Mouse (Mus musculus): ENCODE measurements around the gene Ccnk.

Ccnk gene

DNA sequence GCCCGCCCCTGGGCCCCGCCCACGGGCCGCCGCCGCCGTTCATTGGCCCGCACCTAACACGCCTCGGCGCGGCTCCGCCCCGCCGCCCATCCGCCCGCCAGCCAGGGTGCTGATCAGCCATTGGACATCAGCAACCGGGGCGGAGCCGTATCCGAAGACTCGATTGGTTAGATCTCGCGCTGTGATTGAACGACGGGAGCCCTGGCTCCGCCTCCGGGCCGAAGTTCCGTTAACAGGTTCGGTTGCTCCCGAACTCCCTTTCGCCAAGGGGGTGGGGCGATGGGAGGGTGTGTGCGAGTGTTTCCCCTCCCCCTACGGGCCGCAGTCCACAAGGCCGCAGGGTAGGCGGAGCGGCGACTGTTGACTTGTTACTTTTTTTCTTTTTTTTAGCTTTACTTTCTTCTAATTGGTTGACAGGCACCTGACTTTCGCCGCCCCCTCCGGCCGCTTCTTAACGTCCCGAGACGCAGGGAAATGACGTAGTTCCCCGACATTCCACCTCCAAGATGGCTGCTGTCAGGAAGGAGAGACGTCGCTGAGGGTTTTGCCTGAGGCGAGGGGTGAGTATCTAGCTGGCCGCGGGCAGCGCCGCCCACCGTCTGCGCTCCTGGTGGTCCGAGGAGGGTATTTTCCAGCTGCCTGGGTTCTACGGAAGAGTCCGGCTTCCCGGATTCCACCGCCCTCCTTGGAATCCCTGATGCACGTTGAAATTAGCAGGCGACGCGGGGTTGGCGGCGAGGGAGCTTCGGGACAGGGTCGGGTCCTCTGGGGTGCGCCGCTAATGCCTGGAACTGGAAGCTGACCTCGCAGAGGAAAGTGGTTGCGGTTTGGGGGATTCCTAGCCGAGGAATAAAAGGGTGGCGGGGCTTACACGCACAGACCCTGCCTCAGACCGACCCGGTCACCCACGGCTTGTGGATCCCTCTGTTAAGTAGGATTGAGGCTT lies at the start of gene Ccnk:
TSS of gene Ccnk (plus strand) at position 259 of the 946 bp plus-strand sequence.
- peak; percentile 99 for DNase-seq (ENCODE audit: low spot score)

DNA sequence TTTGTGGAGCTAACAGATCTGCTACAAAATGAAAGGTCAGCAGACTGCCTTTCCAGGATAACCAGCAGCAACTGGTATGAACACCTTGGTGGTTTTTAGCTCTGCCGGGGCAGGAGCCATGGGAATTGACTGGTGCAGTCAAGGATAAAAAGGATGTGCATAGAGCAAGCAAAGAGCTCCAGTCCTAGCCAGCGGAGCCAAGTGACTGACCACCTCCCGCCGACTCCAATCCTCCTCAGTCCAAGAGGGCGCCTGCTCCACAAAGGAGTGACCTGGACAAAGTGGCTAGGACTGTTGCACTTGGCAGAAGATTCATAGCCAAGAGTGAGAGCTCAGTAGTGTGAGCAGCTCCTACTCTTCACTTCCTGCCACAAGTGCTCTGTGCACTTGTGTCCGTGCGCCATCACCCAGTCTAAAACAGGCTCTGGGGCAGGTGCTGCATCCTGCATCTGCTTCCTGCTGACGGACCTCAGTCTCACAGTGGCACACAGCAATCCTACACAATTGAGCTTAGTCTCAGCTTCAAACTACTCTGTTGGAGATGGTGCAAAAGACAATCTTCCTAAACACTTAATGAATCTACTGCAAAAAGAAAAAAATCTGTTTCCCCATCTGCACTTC lies 46.8 kb upstream of the Ccnk start:
- no peak for DNase-seq (ENCODE audit: low spot score)

DNA sequence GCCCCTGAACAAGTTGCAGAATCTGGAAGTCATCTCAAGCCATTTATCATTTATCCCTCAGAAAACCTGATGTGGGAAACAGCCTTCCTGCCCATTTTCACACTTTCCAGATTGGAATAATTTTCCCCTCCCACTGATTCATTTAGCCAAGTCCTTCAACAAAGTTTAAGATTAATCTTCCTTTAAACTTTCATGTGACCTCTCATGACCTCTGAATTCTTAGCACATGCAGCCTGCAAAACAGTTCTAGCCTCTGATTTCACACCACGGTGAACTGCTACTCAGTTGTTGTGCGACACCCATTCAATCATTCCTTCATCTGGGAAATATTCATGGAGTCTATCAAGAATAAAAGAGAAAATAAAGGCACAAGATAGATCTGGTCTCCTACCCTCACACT lies 46.2 kb upstream of the Ccnk start:
- DNase-seq (ENCODE audit: low spot score), result no peak

DNA sequence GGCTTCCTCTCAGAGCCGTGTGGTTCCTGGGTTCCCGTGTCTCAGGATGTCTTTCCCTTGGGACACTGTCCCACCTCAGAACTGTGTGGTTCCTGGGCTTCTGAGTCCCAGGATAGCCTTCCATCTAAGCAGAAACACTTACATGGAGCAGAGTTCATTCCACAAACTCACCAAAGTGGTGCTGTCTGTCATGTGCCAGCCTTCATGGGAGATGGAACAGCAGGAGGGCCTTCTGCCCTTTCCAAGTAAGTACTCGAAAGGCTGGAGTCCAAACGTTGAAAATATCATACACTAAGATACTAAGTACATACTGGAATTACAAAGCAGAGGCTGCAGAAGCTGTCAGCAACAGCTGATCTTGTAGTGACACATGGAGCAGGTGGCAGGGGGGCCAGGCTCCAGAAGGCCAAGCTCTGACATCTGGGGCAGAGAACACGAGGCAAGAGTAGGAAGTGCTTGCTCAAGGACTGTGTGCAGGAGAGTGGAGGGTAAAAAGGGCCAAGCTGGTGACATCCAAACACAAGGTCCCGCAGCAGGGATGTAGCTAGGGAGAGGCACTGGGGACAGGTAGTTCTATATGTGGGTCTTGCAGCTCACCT lies 43.7 kb upstream of the Ccnk start:
- DNase-seq (ENCODE audit: low spot score), result no peak

DNA sequence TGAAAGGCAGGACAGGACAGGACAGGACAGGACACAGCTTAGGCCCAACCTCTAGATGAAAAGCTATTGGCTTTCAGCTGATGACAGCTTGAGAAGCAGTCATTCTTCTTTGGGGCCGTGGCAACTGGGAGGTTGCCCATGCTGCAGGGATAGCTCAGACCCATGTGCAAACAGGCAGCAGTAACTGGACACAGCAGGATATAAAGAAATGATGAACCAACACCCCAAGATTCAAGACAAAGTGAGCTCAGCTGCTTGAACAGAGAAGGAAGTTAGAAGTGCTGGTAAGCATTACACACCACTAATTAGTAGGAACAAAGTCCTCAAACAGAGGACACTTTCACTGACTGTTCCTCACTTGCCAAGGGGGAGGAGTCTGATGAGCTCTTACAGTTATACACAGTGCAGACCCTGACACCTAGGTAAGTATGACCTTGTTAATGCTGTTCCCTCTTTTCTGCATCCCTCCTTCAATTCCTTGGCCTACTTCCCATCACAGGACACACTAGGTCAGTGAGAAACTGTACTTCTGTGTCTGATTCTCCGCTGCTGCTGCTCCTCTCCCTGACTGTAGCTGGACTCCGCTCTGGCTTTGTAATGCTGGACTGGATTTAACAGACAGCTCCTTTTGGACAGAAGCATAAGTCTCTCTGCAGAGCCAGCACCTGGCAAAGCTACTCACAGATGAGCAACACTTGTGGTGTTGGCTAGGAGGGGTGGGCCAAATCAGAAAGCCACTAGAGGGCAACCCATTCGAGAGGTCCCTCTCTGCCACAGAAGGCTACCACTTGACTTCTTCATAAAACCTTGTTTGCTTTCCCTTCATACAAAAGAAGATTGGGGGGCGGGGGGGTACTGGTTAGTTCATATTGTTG lies 35.5 kb upstream of the Ccnk start:
- DNase-seq (ENCODE audit: low spot score), result no peak

DNA sequence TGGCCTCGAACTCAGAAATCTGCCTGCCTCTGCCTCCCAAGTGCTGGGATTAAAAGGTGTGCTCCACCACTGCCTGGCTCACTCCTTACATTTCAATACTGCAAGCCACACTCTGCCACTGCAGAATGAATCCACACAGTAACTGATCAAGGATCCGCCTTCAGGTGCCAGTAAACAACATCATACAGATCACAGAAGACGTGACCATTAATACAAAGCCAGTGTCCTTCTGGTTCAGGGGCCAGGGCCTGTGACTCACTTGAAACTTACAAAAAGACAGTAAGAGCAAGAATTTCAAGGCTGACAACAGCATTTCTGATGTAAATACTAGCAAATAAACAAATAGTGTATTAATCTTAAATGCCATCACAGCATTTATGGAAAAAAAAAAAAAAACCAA lies 34.2 kb upstream of the Ccnk start:
- DNase-seq (ENCODE audit: low spot score), result no peak

DNA sequence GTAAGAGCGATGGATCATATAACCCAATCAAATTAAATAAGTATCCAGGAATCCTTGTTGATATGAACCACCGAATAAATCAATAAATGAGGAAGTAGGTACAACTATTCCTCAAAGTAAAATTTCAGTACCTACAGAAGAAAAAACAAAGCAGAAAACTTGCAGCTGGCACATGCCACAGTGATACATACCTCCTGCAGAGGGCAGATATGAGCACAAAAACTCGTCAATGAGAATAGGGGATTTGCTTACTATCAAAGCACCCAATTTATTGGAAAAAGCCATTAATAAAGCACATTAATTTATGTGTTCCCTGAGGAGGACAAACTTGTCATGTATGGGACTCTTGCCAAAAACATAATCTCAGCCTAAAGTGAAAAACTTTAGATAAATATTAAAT lies 29.6 kb upstream of the Ccnk start:
- no peak for DNase-seq (ENCODE audit: low spot score)

DNA sequence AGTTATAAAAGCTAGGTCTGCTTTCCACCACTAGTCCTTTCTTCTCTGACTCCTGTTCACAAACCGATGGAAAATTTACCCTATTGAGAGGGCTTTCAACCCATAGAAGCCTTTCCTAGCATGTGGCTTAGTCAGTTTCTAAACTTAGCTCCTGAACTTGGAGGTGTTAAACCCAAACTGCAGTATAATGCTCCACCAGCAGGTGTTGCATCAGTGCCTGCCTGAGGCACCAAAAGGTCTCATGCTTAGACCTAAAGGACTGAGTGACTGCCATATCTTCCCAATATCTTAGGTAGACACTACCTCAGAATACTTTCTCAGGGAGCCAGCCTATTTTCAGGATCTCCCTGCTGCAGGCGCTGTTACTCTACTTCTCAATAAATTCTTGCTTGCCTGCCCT lies 26.6 kb upstream of the Ccnk start:
- no peak for DNase-seq (ENCODE audit: low spot score)

DNA sequence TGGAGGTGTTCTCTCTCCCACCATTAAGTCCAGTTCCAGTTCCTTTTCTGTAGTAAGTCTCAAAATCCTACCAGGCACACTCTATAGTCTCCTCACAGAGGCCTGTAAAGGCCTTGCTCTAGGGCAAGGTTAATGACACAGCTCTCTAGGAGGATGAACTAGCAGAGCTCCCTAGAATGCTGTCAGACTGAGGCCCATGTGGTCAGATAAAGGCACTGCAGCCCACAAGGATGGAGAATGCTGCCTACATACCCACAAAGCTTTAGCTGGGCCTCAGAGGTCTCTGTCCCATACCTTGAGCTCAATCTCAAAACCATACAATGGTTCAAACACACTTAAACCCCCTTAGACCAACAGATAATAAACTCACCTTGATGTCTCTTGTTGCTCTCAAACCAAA lies 19.5 kb upstream of the Ccnk start:
- no peak for DNase-seq (ENCODE audit: low spot score)

DNA sequence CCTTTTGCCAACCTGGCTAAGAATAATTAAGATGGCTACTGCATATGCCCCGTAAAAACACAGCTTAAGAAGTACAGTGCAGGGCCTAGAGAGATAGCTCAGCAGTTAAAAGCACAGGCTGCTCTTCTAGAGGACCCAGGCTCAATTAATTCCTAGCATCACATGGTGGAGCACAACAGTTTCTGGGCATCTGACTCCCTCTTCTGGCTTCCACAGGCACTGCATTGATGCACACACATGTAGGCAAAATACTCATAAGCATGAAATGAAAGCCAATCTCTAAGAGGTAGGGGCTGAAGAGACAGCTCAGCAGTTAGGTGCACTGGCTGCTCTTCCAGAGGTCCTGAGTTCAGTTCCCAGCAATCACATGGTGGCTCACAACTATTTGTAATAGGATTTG lies 17.3 kb upstream of the Ccnk start:
- peak; percentile 37 for DNase-seq (ENCODE audit: low spot score)

DNA sequence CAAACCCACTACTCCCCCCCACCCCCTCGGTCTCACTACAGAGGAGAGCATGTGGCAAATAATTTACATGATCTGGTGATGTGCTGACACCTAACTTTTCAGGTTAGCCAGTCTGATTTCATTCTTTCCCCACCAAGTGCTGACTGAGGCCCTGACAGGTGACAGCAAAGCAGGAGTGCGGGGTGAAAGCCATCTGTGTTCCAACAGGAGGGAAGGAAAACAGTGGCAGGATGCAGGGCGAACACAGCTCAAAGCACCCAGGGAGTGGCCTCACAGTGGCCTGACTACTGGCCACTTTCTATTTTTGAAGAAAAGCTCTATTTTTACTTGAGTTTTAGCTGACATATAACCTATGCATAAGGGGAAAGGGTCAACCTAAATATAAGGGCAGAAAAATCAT lies 15.7 kb upstream of the Ccnk start:
- DNase-seq (ENCODE audit: low spot score), result no peak

DNA sequence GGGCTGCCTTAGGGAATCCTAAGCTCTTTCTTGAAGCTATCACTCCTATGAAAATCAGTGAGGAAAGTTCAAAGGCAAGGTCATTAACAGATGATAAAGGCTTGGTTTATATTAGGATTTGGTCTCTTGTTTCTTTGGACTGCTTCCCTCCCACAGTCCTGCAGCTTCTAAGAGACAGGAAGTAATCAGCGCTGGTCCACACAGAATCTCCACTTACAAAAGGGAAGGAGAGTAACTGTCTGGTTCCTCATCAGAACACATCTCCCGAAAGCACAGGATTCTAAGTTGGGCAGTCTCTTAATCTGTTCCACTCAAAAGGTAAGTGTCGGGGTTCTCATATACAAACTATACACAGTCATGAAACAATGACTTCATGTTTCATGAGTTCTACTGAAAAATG lies 10.5 kb upstream of the Ccnk start:
- DNase-seq (ENCODE audit: low spot score), result no peak

DNA sequence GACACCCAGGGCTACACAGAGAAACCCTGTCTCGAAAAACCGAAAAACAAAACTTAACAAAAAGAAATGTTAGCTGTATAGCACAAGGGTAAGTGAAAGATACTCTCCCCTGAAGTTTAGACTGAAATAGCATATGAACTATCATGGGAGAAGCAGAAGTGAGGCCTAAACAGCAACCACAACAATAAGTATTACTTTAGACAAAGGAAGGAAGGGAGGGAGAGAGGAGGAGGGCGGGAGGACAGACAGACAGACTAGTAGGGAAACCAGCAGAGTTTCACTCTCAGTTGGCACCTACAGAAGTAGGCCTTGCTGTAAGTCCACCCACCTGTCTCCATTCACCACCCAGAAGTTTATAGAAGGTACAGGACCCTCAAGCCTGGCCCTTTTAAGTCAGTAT lies 8.9 kb upstream of the Ccnk start:
- DNase-seq (ENCODE audit: low spot score), result no peak

DNA sequence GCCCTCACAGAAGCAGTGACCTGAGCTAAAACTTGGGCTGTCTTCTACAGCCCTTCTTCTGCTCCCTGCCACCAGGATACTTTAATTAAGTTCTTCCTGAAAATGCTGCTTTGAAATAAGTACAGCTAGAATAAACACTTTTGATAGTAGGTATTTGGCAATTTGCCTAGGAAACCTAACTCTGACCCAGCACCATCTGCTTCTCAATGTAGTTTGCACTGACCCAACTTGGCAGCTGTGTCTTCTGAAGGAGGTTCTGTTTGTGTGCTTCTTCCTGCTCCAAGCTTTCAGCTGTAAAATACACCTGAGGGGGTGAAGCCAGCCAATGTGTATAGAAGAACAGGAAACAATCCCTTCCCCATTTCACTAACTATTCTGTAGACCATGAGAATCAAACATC lies 8.0 kb upstream of the Ccnk start:
- DNase-seq (ENCODE audit: low spot score), result no peak

DNA sequence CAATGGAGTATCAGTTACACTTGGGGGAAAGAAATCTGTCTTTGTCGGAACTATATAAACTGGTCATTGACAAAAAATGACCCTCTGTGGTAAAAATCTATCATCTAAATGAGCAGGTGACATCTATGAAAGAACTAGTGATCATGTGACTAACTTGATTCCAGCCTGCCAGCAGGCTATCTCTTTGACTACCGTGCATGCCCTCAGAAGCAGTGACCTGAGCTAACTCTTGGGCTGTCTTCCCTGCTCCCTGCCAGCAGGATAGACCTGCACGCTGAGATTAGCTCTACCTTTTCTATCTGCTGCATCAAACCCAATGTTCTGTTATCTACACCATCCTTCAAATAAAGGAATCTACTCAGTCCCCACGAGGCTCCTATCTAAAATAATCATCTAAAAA lies 6.7 kb upstream of the Ccnk start:
- no peak for DNase-seq (ENCODE audit: low spot score)

DNA sequence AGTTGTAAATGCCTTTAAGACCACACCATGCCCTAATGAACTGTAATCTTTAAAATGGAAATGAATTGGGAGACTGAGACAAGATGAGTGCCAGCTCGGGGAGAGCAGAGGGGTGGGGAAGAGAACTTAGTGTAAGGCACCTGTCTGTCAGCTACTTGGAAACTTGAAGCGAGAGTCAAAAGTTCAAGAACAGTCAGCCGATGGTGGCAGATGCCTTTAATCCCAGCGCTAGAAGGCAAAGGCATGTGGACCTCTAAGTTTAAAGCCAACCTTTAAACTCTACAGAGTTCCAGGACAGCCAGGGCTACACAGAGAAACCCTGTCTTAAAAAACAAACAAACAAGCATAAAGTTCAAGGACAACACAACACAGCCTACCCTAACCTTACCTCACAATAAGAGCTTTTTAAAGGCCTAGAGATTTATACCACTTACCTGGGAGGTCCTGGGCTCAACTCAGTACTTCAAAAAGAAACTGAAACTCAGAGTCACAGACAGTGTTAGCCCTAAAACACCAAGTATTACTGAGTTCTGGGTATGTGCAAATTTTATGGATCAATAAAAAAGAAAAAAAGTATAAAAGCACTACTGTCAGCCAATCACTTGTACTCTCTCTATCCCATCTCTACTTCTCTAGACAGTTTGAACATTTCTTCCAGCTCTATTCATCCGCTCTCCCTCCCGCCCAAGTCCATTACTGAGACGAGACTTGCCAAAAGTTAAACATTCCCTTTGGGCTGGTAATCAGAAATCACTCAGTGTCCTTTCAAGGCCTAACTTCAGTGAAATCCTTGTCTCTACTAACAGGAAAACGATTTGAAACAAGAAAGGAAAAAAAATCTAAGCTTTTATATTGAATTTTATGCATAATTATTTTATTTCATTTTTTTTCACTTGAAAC lies 4.5 kb upstream of the Ccnk start:
- no peak for DNase-seq (ENCODE audit: low spot score)

DNA sequence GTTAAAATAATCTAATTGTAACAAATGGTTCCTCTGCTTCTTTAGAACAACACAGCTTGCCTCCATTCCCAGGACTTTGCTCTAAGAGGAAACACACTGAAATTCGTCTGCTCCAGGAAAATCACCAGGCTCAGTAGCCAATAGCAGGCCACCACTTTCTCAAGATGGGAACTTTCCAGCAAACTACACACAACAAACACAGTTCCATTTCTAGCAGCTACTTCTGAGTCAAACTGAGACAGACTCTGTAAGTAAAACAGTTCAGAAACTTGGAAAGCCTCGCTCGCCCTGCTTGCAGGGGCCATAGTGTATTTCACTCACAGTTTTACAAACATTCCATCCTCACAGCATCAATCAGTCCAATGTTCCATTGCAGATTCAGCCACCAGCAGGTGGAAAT lies 3.0 kb upstream of the Ccnk start:
- no peak for DNase-seq (ENCODE audit: low spot score)

DNA sequence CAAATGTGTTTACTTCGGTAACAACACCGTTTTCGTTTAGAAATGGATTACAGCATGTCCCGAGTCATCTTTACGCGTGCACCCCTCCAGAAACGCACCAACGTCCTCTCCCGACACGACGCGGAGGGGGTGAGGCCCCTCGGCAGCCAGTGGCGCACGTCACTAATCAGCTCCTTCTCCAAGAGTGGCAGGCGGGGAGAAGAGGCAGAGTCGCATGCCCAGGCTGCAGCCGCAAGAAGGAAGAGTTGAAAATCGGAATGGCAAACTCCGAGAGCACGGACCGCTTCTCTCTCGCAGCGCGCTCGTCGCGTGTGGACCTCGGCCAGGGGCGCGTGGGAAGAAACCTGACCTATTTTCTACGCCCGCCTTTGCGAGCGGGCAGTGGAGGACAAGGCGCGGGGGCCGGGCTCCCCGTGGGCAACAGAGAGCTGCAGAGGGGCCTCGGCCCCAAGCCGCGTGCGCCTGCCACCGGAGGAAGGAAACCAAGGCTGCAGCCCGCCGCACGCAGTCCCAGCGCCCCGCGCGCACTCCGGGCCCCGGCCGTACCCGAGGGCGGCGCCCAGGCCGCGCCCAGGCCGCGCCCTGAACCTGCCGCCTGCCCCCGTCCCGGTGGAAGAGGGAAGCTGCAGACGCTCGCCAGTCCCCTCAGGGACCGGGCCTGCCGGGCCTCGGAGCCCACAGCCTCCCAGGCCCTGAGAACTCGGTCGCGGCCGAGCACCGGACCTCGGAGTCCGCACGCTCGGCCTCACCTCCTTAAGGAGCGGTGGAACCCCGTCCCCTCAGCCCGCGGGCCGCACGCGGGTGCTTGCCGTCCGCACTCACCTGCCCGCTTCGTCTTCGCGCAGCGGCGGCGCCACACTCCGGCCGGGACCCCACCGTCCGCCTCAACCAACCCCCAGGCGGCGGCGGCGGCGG lies 791 bp upstream of the Ccnk start:
- DNase-seq (ENCODE audit: low spot score), result peak; percentile 50

DNA sequence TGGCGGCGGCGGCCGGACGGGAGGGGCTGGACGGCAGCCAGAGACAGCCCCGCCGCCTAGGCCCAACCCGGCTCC lies 296 bp upstream of the Ccnk start, which contains the start of gene Setd3:
TSS of gene Setd3 (minus strand) at position 69 of the 75 bp plus-strand sequence.
- DNase-seq (ENCODE audit: low spot score), result no peak

DNA sequence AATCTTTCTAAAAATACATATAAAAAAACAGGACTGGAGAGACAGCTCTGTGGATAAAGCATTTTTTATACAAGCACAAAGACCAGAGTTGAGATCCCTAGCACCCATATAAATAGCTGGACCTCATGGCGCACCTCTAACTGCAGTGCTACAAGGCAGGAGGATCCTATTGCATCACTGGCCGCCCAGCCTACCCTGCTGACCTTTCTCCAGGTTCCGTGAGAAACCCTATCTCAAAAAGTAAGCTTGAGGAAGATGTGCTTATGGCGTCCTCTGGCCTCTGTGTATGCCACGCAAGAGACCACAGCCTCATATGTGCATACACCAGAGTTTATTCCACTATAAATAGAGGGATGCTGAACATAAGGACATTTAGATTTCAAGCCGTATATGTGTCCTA lies 2.3 kb downstream of the Ccnk start:
- no peak for DNase-seq (ENCODE audit: low spot score)
